Mouse (Mus musculus): ENCODE data around the gene Gm5737.

DNA sequence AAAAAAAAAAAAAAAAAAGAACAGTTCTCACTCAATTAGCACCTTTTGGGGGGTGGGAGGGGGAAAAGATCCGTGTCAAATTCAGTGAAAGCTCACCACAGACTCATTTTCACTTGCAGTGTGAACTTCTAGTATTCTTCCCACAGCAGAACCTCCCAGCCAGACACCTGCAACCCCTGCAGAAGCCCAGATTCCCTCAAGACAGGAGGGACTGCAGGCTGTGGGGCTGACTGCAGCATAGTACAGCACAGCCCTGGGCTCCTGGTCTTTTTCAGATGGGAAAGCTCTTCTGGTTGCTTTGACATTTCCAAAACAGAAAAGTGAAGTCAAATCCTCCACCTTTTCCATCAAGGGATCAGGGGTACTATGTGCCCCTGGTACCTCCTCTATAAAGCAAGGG lies 44.8 kb upstream of the Gm5737 start:
- TF ChIP-seq CTCF (conservative IDR thresholded peaks at IDR 0.05; ENCODE audit: low read length) (no peak), NANOG (IDR thresholded peaks at IDR 0.05; ENCODE audit: borderline replicate concordance, low read length) (no peak), POU5F1 (IDR thresholded peaks at IDR 0.05; ENCODE audit: borderline replicate concordance, low read length) (no peak)
